Mouse (Mus musculus) left cerebral cortex, postnatal 14 days (tissue): ENCODE data around the gene Olfr1226. TPM values are rescaled to one million over a fixed set of nuclear protein-coding genes. Genes with fewer than 3 reads are reported as not detected.
"Not testable (repeated sequence)": the region's sequence is repeated elsewhere in the genome, so short reads cannot be mapped to it uniquely, and the experiment has no call there.

Experiments
- DNase-seq, 2 experiments: peaks; one replicate each; pipeline ENCODE4 v3.0.0; 2021 to 2022; ENCODE audit warnings: low spot score in 2 of 2, mixed read lengths in 1 of 2
- intact Hi-C: fragments of 180-260 bp; cut with DNase I; formaldehyde crosslinking; loops from one replicate; pipeline ENCODE4 v1.15.1; 2025
- long read RNA-seq, 2 experiments: library from polyadenylated mRNA; stranded (forward); transcript quantifications; one replicate each; pipeline ENCODE4 v2.0.0; 2021
- total RNA-seq, 2 experiments: library from RNA; stranded (reverse); gene quantifications; 2 replicates each; pipeline ENCODE4 v1.2.3; 2021

Olfr1226 gene
- not detected for total RNA-seq
- long read RNA-seq, experiment 1 = 0 reads
- long read RNA-seq, experiment 2 = 0 reads

GRCm38 (mm10) chr2:89199948-89200347 lies at the start of gene Olfr1226:
Gene Olfr1226 (minus strand): TSS chr2:89200048.
- DNase-seq = no peak
- intact Hi-C loops = no loop called here

GRCm38 (mm10) chr2:89196325-89196982 lies 3.4 kb downstream of the Olfr1226 start:
- DNase-seq = no peak
- intact Hi-C loops = no loop called here

GRCm38 (mm10) chr2:89174569-89174968 lies 25.3 kb downstream of the Olfr1226 start, which contains the start of gene Olfr1225:
Gene Olfr1225 (minus strand): TSS chr2:89174669.
- intact Hi-C loops = no loop called here
- no peak for DNase-seq

- DNase-seq, intact Hi-C loops: not testable (repeated sequence)
These were observed 35.1 kb downstream of the Olfr1226 start for GRCm38 (mm10) chr2:89164711-89165110.

GRCm38 (mm10) chr2:89163991-89164390 lies 35.9 kb downstream of the Olfr1226 start, which contains the start of gene Olfr1224-ps1:
Gene Olfr1224-ps1 (minus strand): TSS chr2:89164091.
- intact Hi-C loops, DNase-seq: not testable (repeated sequence)

- intact Hi-C loops = no loop called here
- no peak for DNase-seq
These were observed 48.4 kb downstream of the Olfr1226 start, which contains the start of gene Olfr1223 for GRCm38 (mm10) chr2:89151460-89151859. Gene Olfr1223 (minus strand): TSS chr2:89151560.

Other genes starting within 250 kb of the Olfr1226 start
- gene Olfr1212, start 246.1 kb downstream of the Olfr1226 start, total RNA-seq = not detected
- not detected for gene Gm13762, start 219.8 kb downstream of the Olfr1226 start, total RNA-seq
- gene Olfr1214, start 207.4 kb downstream of the Olfr1226 start, total RNA-seq = not detected
- gene Olfr1215, start 193.1 kb downstream of the Olfr1226 start, total RNA-seq = not detected
- gene Olfr1216, start 181.7 kb downstream of the Olfr1226 start, total RNA-seq = not detected
- not detected for gene Olfr1217, start 168.0 kb downstream of the Olfr1226 start, total RNA-seq
- gene Olfr1218, start 138.9 kb downstream of the Olfr1226 start, total RNA-seq = not detected
- gene Olfr1219, start 116.5 kb downstream of the Olfr1226 start, total RNA-seq = not detected
- gene Olfr1220, start 93.2 kb downstream of the Olfr1226 start, total RNA-seq = not detected
- gene Olfr1221, start 82.8 kb downstream of the Olfr1226 start, total RNA-seq = not detected
- not detected for gene Olfr1222, start 67.0 kb downstream of the Olfr1226 start, total RNA-seq
- gene Olfr1223, start 48.5 kb downstream of the Olfr1226 start, total RNA-seq = not detected
- gene Olfr1224-ps1, start 36.0 kb downstream of the Olfr1226 start, total RNA-seq = not detected
- gene Olfr1225, start 25.4 kb downstream of the Olfr1226 start, total RNA-seq = not detected
- gene Olfr1228, start 54.0 kb upstream of the Olfr1226 start, total RNA-seq = not detected
- gene Olfr1229, start 88.0 kb upstream of the Olfr1226 start, total RNA-seq = not detected
- not detected for gene Olfr1230, start 97.2 kb upstream of the Olfr1226 start, total RNA-seq
- gene Olfr1231, start 107.0 kb upstream of the Olfr1226 start, total RNA-seq = not detected
- gene Olfr1232, start 129.6 kb upstream of the Olfr1226 start, total RNA-seq = not detected
- not detected for gene Olfr1233, start 142.3 kb upstream of the Olfr1226 start, total RNA-seq
- not detected for gene Olfr1234, start 164.8 kb upstream of the Olfr1226 start, total RNA-seq
- gene Olfr1238, start 209.6 kb upstream of the Olfr1226 start, total RNA-seq = not detected
- gene Olfr1239, start 220.4 kb upstream of the Olfr1226 start, total RNA-seq = not detected
- not detected for gene Olfr1240, start 243.0 kb upstream of the Olfr1226 start, total RNA-seq